Comparison of ENCODE assay signal across 16 mouse cellular contexts in the genomic region with DNA sequence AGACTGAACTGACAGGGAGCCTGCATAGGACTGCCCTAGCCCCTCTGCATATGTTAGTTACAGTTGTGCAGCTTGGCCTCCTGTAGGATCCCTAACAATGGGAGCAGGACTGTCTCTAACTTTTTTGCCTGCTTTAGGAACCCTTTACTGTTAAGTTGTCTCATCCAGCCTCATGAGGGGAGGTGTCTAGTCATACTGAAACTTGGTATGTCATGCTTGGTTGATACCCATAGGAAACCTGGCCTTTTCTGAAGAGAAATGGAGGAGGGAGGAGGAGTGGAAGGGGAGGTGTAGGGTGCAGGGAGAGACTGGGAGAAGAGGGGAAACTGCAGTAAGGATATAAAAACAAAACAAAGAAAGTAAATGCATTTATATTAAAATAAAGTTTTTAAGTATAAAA.
"Had no signal": no experiment of that assay in that cellular context is flagged by ENCODE, and none has a peak within 500 bp of the region (broad histone marks: within the 10 kb centered on the region; RNA-seq: fewer than 3 reads in every experiment).

No protein-coding gene starts in this region.

- H3K4me3 ChIP-seq: liver, embryonic 15.5 days; lung, embryonic 15.5 days; midbrain, embryonic 13.5 days; midbrain, embryonic 15.5 days; neural tube, embryonic 12.5 days had no signal

- H3K27me3 ChIP-seq: liver, embryonic 15.5 days; lung, embryonic 15.5 days; midbrain, embryonic 13.5 days; midbrain, embryonic 15.5 days; neural tube, embryonic 12.5 days had no signal

- H3K4me1 ChIP-seq: lung, embryonic 15.5 days; neural tube, embryonic 12.5 days had no signal

- H3K27ac ChIP-seq: liver, embryonic 15.5 days; lung, embryonic 15.5 days; macrophage; midbrain, embryonic 13.5 days; midbrain, embryonic 15.5 days; neural tube, embryonic 12.5 days had no signal

- H3K9ac ChIP-seq: liver, embryonic 15.5 days; liver, postnatal 0 days; lung, embryonic 15.5 days; midbrain, embryonic 13.5 days; midbrain, embryonic 15.5 days; neural tube, embryonic 12.5 days had no signal

- H3K9me3 ChIP-seq: liver, embryonic 15.5 days; lung, embryonic 15.5 days; midbrain, embryonic 13.5 days; midbrain, embryonic 15.5 days; neural tube, embryonic 12.5 days had no signal

- ATAC-seq: liver, postnatal 0 days; lung, postnatal 0 days; midbrain, embryonic 13.5 days; midbrain, embryonic 15.5 days had no signal

- H3K4me2 ChIP-seq: liver, embryonic 15.5 days; lung, embryonic 15.5 days; midbrain, embryonic 11.5 days; midbrain, embryonic 13.5 days; midbrain, embryonic 15.5 days; neural tube, embryonic 12.5 days had no signal

- DNase-seq: liver, postnatal 0 days; lung, adult 2 months; lung, postnatal 14 days; lung, postnatal 36 days; right cerebral cortex, postnatal 14 days; thymus, adult 18-20 months; thymus, postnatal 14 days; thymus, postnatal 36 days had no signal
